In the genomic region with DNA sequence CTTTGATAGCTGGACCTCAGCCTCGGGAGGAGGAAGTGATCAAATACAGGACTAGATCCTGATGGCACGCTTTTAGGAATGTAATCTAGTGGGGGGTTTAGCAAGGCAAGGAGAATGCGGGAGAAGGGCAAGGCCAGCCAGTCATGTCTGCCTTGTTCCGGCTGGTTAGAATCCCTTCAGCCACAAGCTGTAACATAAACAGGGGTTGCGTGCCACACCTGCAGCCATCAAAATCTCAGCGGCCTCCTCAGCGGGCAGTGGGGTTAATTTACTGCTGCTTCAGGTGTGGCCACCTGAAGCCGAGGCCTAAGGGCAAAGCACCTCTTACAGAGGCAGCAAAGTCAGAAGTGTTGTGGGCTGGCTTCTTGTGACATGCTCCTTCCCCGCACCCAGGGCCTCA, we compare ENCODE assay signal across 8 mouse cellular contexts. TPM values are rescaled to one million over a fixed set of nuclear protein-coding genes. Genes with fewer than 3 reads are reported as not detected.
A peak's percentile ranks its signal among the peaks of the same experiment; 100 is the strongest.
DNase-seq lines count a peak whose midpoint lies in the region; ATAC-seq and TF ChIP-seq lines count a peak whose summit lies in the region.

A gene (plus strand): TSS at position 350 of the 400 bp plus-strand sequence.

- H3K27me3 ChIP-seq in heart, embryonic 15.5 days, result peaks cover 79% of the 10 kb centered on the region
- peaks cover 90% of the 10 kb centered on the region for H3K27me3 ChIP-seq in limb, embryonic 10.5 days (ENCODE audit: low read depth, poor library complexity, severe bottlenecking)
- peaks cover 48% of the 10 kb centered on the region for H3K27me3 ChIP-seq in stomach, embryonic 16.5 days (ENCODE audit: control insufficient read depth, insufficient read depth, low read length)

- H3K4me2 ChIP-seq in heart, embryonic 15.5 days, result peak within 1 kb of the TSS; percentile 97
- peak within 1 kb of the TSS; percentile 99 for H3K4me2 ChIP-seq in stomach, embryonic 16.5 days (ENCODE audit: low read depth, low read length)

- 55% methylated on average over 9 of the region's 9 CpGs for WGBS in heart, embryonic 15.5 days
- 33% methylated on average over 9 of the region's 9 CpGs for WGBS in limb, embryonic 10.5 days
- WGBS in stomach, embryonic 16.5 days, result 38% methylated on average over 9 of the region's 9 CpGs

- no peaks in the 10 kb centered on the region for H3K9me3 ChIP-seq in heart, embryonic 15.5 days (replicated peaks)
- H3K9me3 ChIP-seq in limb, embryonic 10.5 days (replicated peaks), result no peaks in the 10 kb centered on the region
- H3K9me3 ChIP-seq in stomach, embryonic 16.5 days (replicated peaks; ENCODE audit: control insufficient read depth, low read length), result no peaks in the 10 kb centered on the region

- peaks cover 18% of the 10 kb centered on the region for H3K4me1 ChIP-seq in heart, embryonic 15.5 days (replicated peaks)
- peaks cover 16% of the 10 kb centered on the region for H3K4me1 ChIP-seq in limb, embryonic 10.5 days
- H3K4me1 ChIP-seq in stomach, embryonic 16.5 days (ENCODE audit: control insufficient read depth, insufficient read depth, low read length), result 0 out of 2 replicates have a peak, but pooled peaks cover 7% of the 10 kb centered on the region

- no peak for DNase-seq in layer of hippocampus, adult 2 months (ENCODE audit: low spot score in 2 of 2)
- no peak for DNase-seq in layer of hippocampus, adult 11-12 months (ENCODE audit: low spot score)
- DNase-seq in adrenal gland, postnatal 25 days, result no peak
- DNase-seq in limb, embryonic 10.5 days (ENCODE audit: low spot score), result peak; percentile 35
- no peak for DNase-seq in ovary, postnatal 36 days (ENCODE audit: low spot score)
- DNase-seq in cerebellum, adult 9-10 months, result no peak

- peak within 1 kb of the TSS; percentile 81 for H3K4me3 ChIP-seq in layer of hippocampus, adult 2 months
- H3K4me3 ChIP-seq in heart, embryonic 15.5 days, result peak within 1 kb of the TSS; percentile 56
- H3K4me3 ChIP-seq in limb, embryonic 10.5 days, result peak within 1 kb of the TSS; percentile 63
- peak within 1 kb of the TSS; percentile 57 for H3K4me3 ChIP-seq in stomach, embryonic 16.5 days (replicated peaks; ENCODE audit: low read length)

- TF ChIP-seq CTCF in layer of hippocampus, adult 2 months (conservative IDR thresholded peaks at IDR 0.05), result no peak

- H3K36me3 ChIP-seq in heart, embryonic 15.5 days, result no peaks in the 10 kb centered on the region
- H3K36me3 ChIP-seq in limb, embryonic 10.5 days, result no peaks in the 10 kb centered on the region
- no peaks in the 10 kb centered on the region for H3K36me3 ChIP-seq in stomach, embryonic 16.5 days (ENCODE audit: control insufficient read depth, insufficient read depth, low read length)

- peak within 1 kb of the TSS; percentile 69 for H3K9ac ChIP-seq in heart, embryonic 15.5 days
- H3K9ac ChIP-seq in stomach, embryonic 16.5 days (ENCODE audit: low read length), result peak within 1 kb of the TSS; percentile 70

- no peak for ATAC-seq in heart, embryonic 15.5 days (replicated peaks; ENCODE audit: insufficient number of reproducible peaks, insufficient read depth, low FRiP score, low read depth)
- no peak for ATAC-seq in stomach, embryonic 16.5 days (ENCODE audit: insufficient read depth, low FRiP score)

- peak within 1 kb of the TSS; percentile 95 for H3K27ac ChIP-seq in layer of hippocampus, adult 2 months
- no peak within 1 kb of the TSS for H3K27ac ChIP-seq in heart, embryonic 15.5 days
- peak within 1 kb of the TSS; percentile 65 for H3K27ac ChIP-seq in limb, embryonic 10.5 days
- H3K27ac ChIP-seq in stomach, embryonic 16.5 days (ENCODE audit: low read length), result no peak within 1 kb of the TSS

RNA-seq across cellular contexts. Expression of the gene that starts here (rescaled TPM):
- total RNA-seq in layer of hippocampus, adult 2 months (2021), result 1,000 to 10,000 TPM; 1,421 to 1,432 TPM
- 15.4 and 22.5 TPM in 2 replicates for total RNA-seq in adrenal gland, postnatal 25 days (2021)
- 295 and 301 TPM in 2 replicates for polyA plus RNA-seq in heart, embryonic 15.5 days (2015; fragmentation: Nextera tagmentation; extraction: Ambion mirVana)
- 7.6 and 9.7 TPM in 2 replicates for polyA plus RNA-seq in limb, embryonic 10.5 days (2016; fragmentation: Nextera tagmentation; extraction: Ambion mirVana)
- polyA plus RNA-seq in stomach, embryonic 16.5 days (2015; fragmentation: Nextera tagmentation; extraction: Ambion mirVana), result 22.2 and 24.3 TPM in 2 replicates

Comparison
In these comparisons a context has a peak if more than half of its experiments do, and no peak if none do; other contexts are left out.
1. RNA of the gene that starts here (total RNA-seq): 1,421 to 1,432 TPM in layer of hippocampus, adult 2 months; 15.4 to 22.5 TPM in adrenal gland, postnatal 25 days; every median in the first group is over 10 times any median in the second.
2. RNA of the gene that starts here (polyA plus RNA-seq): 295 to 301 TPM in heart, embryonic 15.5 days; 22.2 to 24.3 TPM in stomach, embryonic 16.5 days and 7.6 to 9.7 TPM in limb, embryonic 10.5 days; every median in the first group is over 10 times any median in the second.
3. H3K27ac ChIP-seq: peak in layer of hippocampus, adult 2 months (single experiment) and limb, embryonic 10.5 days (single experiment); none in heart, embryonic 15.5 days (single experiment) and stomach, embryonic 16.5 days (single experiment).
4. Peak in every context shown above with its lines, with median percentiles within 50 percentile points of each other: H3K4me3 ChIP-seq.